Mouse (Mus musculus): ENCODE results near the gene Bptf.
A peak's percentile ranks its signal among the peaks of the same experiment; 100 is the strongest.
"Not testable (repeated sequence)": the region's sequence is repeated elsewhere in the genome, so short reads cannot be mapped to it uniquely, and the experiment has no call there.

Bptf gene

DNA sequence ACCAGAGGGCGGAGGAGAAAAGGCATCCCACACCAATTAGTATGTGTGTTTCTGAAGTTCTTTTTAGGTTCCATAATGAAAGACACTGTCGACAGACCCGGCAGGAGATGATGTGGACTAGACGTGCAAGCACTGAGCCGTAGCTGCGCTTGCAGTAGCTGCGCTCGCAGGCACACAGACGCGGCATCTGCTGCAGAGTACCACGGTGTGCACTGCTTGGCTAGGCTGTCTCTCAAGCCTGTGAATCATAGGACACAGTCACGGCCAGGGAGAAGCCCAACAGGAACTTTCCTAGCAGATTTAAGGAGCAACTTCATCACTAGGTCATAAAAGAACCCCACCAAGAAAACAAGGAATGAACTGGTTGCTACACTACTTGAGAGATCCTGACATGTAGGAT is 14.1 kb downstream of the Bptf start:
- no peak for DNase-seq (ENCODE audit: low spot score in 2 of 2)

DNA sequence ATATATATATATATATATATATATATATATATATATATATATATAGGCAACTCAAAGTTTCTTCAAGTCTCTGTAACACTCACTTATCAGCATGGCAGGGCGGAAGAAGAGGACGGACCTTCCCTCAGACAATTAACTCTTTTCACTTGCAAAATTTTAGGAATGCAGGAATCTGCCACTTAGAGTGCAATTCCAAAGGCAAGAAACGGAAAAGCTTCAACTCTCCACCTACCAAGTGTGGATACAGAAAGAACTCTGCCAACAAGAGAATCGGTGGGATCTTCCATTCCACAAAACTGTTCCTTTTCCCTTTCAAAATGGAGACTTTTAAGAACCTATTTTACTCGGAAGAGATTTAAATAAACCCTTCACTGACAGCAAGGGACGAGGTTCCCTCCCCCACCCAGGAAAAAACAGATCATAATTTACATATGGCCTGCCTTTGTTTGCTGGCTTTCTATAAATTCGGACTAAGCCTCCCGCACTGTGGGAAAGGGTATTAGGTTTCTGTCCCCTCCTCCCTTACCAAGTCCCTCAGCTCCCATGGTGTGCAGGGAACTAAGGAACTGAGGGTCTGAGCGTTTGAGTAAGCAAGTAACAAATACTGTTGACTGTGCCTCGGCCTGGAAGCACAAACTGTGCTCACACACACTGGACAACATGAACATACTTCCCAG is 17.9 kb downstream of the Bptf start:
- DNase-seq (ENCODE audit: low spot score in 2 of 2) = no peak

GRCm38 (mm10) chr11:107113112-107113511 is 18.8 kb downstream of the Bptf start:
- no peak for DNase-seq (ENCODE audit: low spot score in 2 of 2)

GRCm38 (mm10) chr11:107109669-107110068 is 22.3 kb downstream of the Bptf start:
- no peak for DNase-seq (ENCODE audit: low spot score in 2 of 2)

GRCm38 (mm10) chr11:107108892-107109291 is 23.0 kb downstream of the Bptf start:
- DNase-seq (ENCODE audit: low spot score in 2 of 2) = no peak

- DNase-seq (ENCODE audit: low spot score in 2 of 2) = no peak
These were observed 24.2 kb downstream of the Bptf start for GRCm38 (mm10) chr11:107107725-107108078.

- no peak for DNase-seq (ENCODE audit: low spot score in 2 of 2)
These were observed 24.8 kb downstream of the Bptf start for GRCm38 (mm10) chr11:107106978-107107724.

DNA sequence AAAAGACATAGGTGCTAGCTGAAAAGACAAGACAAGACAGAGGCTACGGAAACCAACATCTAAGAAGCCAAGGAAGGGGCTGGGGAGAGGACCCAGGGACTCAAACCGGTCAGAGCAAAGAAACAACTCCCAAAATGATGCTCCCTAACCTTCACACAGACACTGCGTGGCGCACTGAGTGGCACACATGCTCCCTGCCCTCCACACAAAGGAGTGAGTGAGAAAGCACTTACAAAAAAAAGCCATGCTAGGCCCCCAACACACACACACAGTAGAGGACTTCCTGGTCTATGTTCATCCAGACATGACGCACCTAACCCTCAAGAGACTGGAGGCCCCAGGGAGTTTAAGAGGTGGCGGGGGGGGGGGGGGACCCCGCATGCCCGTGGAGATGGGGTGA is 25.5 kb downstream of the Bptf start:
- DNase-seq (ENCODE audit: low spot score in 2 of 2) = no peak

DNA sequence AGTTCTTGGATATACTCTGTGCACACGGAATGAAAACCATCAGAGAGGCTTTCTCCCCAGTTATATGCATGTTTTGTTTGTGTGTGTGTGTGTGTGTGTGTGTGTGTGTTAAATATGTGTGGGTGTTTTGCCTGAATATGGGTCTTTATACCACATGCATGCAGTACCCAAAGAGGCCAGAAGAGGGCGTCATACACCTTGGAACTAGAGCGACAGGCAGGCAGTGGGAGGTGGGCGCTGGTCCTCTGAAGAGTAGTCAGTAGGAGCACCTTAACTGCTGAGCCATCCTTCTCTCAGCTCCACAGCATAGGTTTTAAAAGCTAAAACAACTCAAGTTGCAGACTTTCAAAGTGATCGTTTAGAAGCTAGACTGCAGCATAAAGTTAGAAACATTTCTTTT is 26.7 kb downstream of the Bptf start:
- peak; percentile 46 to 50 for DNase-seq (ENCODE audit: low spot score in 2 of 2)

DNA sequence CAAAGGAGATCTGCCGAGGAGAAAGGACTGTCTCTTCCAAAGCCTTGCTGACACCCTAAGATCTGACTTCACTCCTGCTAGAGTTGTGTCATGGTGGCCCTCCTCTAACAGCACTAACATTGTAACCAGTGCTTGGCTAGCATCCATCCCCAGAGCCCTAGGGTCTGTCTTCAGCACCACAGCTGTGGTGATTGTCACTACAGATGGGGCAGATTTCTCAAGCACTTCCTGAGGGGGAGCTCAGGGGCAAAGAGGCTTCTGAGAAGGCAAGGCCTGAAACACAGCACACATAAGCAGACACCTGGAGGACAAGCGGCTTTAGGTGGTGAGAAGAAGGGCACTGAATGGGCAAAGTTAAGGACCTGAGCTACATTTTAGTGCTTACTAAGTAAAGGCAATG is 28.2 kb downstream of the Bptf start:
- no peak for DNase-seq (ENCODE audit: low spot score in 2 of 2)

GRCm38 (mm10) chr11:107103224-107103589 is 28.7 kb downstream of the Bptf start:
- no peak for DNase-seq (ENCODE audit: low spot score in 2 of 2)

- no peak for DNase-seq (ENCODE audit: low spot score in 2 of 2)
These were observed 29.3 kb downstream of the Bptf start for GRCm38 (mm10) chr11:107102465-107103223.

GRCm38 (mm10) chr11:107096973-107097372 is 35.0 kb downstream of the Bptf start:
- no peak for DNase-seq (ENCODE audit: low spot score in 2 of 2)

DNA sequence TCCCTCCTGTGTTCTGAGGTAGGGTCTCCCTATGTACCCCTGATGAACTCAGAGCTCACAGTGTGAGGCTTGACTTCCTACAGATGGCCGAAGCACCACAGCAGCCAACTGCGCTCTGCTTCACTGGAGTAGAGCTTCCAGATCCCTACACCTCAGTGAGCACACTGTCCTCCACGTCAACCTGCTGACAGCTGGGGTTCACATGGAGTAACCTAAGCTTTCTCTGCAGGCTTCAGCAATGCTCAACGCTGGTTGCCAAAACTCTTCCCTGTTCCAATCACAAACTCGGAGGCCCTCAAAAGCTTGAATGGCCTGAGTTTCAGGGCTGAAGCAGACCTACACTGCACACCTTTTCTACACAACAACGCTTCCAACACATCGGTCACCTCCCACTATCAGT is 38.1 kb downstream of the Bptf start:
- no peak for DNase-seq (ENCODE audit: low spot score in 2 of 2)

GRCm38 (mm10) chr11:107092637-107093036 is 39.3 kb downstream of the Bptf start:
- DNase-seq (ENCODE audit: low spot score in 2 of 2) = no peak

DNA sequence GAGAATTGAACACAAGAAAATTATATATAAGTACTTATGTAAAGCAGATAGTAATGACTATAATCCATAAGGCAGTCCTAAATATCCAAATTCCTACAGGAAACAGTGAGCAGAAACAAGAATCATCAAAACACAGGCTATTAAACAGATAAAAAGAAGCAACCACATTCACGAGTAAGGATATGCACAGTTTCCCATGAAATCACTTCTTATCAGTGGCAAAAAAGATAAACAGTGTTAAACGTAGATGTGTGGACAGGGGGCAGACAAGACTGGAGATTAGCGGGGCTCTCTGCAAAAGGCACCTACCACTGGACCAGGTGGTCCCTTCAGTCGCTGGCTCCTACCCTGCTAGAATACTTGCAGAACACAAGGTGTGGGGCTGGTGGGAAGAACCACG is 46.1 kb downstream of the Bptf start:
- DNase-seq (ENCODE audit: low spot score in 2 of 2) = no peak

DNA sequence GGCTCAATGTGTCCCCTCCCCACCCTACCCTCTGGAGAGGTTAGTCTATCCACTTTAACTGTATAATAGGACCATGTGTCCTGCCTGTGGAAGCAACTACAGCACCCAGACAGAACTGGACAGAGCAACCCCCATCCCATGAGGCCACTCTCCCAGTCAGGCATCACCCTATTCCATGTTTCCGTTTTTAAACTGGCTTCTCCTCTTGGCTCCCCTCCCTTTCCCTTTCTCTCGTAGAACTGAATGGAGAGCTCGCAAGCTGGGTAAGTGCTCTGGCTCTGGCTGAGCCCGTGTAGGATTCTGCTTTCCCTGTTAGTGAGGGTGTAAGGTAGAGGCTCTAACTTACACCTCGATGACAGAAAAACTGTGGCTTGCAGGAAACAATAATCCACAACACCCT is 48.4 kb downstream of the Bptf start:
- no peak for DNase-seq (ENCODE audit: low spot score in 2 of 2)

DNA sequence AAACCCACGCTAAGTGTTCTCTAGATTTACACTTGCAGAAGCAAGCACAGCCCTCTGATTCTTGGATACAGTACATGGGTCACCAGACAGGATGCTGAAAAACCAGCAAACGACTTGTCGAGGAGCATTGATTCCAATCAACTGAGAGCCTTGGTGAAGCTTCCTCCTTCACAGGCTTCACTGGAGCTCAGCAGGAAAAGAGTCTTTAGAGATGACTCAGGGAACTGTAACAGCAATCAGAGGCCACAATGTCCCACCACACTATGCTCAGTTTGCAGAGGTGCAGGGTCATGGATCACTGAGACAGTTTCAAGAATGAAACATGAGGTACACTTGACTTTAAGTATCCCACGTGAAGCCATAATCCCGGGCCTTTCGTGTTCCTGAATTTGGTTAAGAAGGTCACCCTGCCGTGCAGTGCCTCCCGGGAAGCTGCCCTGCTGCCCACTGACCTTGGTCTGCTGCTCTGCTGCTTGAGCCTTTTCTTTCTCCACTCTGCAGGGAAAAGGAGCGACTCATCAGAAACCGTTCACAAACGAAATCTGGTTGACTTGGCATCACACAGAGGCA is 66.6 kb downstream of the Bptf start:
- DNase-seq (ENCODE audit: low spot score in 2 of 2) = no peak

DNA sequence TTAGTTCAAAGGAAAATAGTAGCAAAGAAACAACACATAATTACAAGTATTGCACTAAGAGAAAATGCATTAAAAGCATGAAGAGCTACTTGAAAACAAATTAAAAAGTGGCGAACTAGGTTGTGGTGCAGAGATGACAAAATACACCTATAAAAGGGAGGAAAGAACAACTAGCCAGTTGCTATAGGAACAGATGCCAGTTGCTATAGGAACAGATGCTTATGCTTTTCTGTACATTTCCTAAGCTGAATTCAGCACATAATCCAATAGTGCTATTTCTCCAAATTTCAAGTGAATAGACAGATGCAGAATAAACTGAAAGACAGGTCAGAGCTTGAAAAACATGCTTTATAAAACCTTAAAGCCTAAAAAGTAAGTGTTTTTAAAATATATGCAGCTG is 67.3 kb downstream of the Bptf start:
- DNase-seq (ENCODE audit: low spot score in 2 of 2) = no peak

- no peak for DNase-seq (ENCODE audit: low spot score in 2 of 2)
These were observed 68.9 kb downstream of the Bptf start for GRCm38 (mm10) chr11:107063067-107063466.

DNA sequence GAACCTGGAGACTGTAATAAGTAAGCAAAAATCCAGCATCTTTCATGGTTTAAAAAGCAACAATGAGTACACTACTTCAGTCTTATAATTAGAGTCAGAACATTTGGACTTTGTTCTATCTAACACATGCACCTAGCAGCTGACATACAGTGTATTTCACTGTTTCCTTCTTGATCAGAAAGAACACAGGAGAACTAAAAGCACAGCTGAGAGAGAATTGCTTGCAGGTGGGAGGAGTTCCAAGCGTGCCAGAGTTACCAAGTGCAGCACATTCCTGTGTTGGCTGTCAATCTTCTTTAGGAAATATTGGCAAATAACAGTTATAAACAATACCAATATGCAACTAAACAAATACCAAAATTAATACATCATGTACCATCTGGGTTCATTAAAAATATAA is 71.0 kb downstream of the Bptf start:
- no peak for DNase-seq (ENCODE audit: low spot score in 2 of 2)

DNA sequence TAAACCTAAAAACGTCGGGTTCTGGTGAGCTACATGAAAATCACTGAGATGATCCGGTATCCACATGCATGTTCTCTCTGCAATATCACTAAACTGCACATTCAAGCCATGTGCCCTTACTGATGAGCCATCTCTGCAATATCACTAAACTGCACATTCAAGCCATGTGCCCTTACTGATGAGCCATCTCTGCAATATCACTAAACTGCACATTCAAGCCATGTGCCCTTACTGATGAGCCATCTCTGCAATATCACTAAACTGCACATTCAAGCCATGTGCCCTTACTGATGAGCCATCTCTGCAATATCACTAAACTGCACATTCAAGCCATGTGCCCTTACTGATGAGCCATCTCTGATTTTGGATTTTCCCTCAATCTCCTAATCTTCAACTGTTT is 72.3 kb downstream of the Bptf start:
- DNase-seq (ENCODE audit: low spot score in 2 of 2) = not testable (repeated sequence)

- no peak for DNase-seq (ENCODE audit: low spot score in 2 of 2)
These were observed 74.5 kb downstream of the Bptf start for GRCm38 (mm10) chr11:107057391-107057790.
